9 mouse cellular contexts compared by ENCODE assay signal in genomic region chr6:125110927-125111326, GRCm38 (mm10). TPM values are rescaled to one million over a fixed set of nuclear protein-coding genes. Genes with fewer than 3 reads are reported as not detected.
A peak's percentile ranks its signal among the peaks of the same experiment; 100 is the strongest.
DNase-seq lines count a peak whose midpoint lies in the region; ATAC-seq and TF ChIP-seq lines count a peak whose summit lies in the region.
"Had no signal": no experiment of that assay in that cellular context is flagged by ENCODE, and none has a peak within 500 bp of the region (broad histone marks: within the 10 kb centered on the region; RNA-seq: fewer than 3 reads in every experiment).

No protein-coding gene starts in this region.

- no peaks in the 10 kb centered on the region for H3K4me1 ChIP-seq in forebrain, postnatal 0 days (ENCODE audit: insufficient read depth)
- no peaks in the 10 kb centered on the region for H3K4me1 ChIP-seq in forebrain, embryonic 12.5 days
- no peaks in the 10 kb centered on the region for H3K4me1 ChIP-seq in liver, embryonic 12.5 days
- H3K4me1 ChIP-seq in bone marrow, adult 2 months (ENCODE audit: control insufficient read depth, insufficient read depth, low read length): peaks cover 2% of the 10 kb centered on the region; the same call in 1 of the 2 replicates

- H3K4me3 ChIP-seq in forebrain, postnatal 0 days (ENCODE audit: low read depth, low read length): no peak overlapping the region
- H3K4me3 ChIP-seq in forebrain, embryonic 12.5 days (replicated peaks): no peak overlapping the region
- H3K4me3 ChIP-seq in liver, embryonic 12.5 days: no peak overlapping the region
- H3K4me3 ChIP-seq in bone marrow, adult 2 months (replicated peaks; ENCODE audit: control insufficient read depth, low read depth, low read length): no peak overlapping the region

- H3K9me3 ChIP-seq in forebrain, postnatal 0 days (ENCODE audit: low read length): no peaks in the 10 kb centered on the region
- no peaks in the 10 kb centered on the region for H3K9me3 ChIP-seq in forebrain, embryonic 12.5 days
- no peaks in the 10 kb centered on the region for H3K9me3 ChIP-seq in liver, embryonic 12.5 days (replicated peaks)

- ATAC-seq in forebrain, postnatal 0 days: peak; percentile 68
- ATAC-seq in forebrain, embryonic 12.5 days (ENCODE audit: low FRiP score): no peak
- ATAC-seq in liver, embryonic 12.5 days: no peak

- peak; percentile 60 for DNase-seq in forebrain, postnatal 0 days
- DNase-seq in liver: peak; percentile 55
- peak; percentile 32 to 54 for DNase-seq in heart, postnatal 36 days
- peak; percentile 62 for DNase-seq in splenic B cell, adult 2 months (ENCODE audit: low read depth, low spot score)
- no peak for DNase-seq in ovary, postnatal 14 days (ENCODE audit: low spot score)

- H3K27ac ChIP-seq in forebrain, postnatal 0 days (ENCODE audit: low read depth, low read length): no peak overlapping the region
- no peak overlapping the region for H3K27ac ChIP-seq in forebrain, embryonic 12.5 days
- no peak overlapping the region for H3K27ac ChIP-seq in liver, embryonic 12.5 days
- H3K27ac ChIP-seq in bone marrow, adult 2 months (ENCODE audit: control insufficient read depth, insufficient read depth, low read depth, low read length, poor library complexity): no peak overlapping the region

- intact Hi-C loops in heart, postnatal 36 days (cut with DNase I): no loop called here

- TF ChIP-seq CTCF in forebrain, postnatal 0 days (IDR thresholded peaks at IDR 0.05; ENCODE audit: low read depth): peak; percentile 65
- peak; percentile 41 for TF ChIP-seq CTCF in bone marrow, adult 2 months (IDR thresholded peaks at IDR 0.05; ENCODE audit: control insufficient read depth, insufficient read depth, low read length)

- no peak overlapping the region for H3K9ac ChIP-seq in forebrain, postnatal 0 days
- H3K9ac ChIP-seq in forebrain, embryonic 12.5 days: no peak overlapping the region
- no peak overlapping the region for H3K9ac ChIP-seq in liver, embryonic 12.5 days

- H3K4me2 ChIP-seq in forebrain, postnatal 0 days (ENCODE audit: low read depth): no peak overlapping the region
- no peak overlapping the region for H3K4me2 ChIP-seq in forebrain, embryonic 12.5 days
- no peak overlapping the region for H3K4me2 ChIP-seq in liver, embryonic 12.5 days

- TF ChIP-seq POLR2A in bone marrow, adult 2 months (IDR thresholded peaks at IDR 0.05; ENCODE audit: borderline replicate concordance, control insufficient read depth, low read depth, low read length): no peak

- peaks cover 92% of the 10 kb centered on the region for H3K36me3 ChIP-seq in forebrain, postnatal 0 days (ENCODE audit: insufficient read depth)
- H3K36me3 ChIP-seq in forebrain, embryonic 12.5 days (replicated peaks): peaks cover 96% of the 10 kb centered on the region
- peaks cover 98% of the 10 kb centered on the region for H3K36me3 ChIP-seq in liver, embryonic 12.5 days
- peaks cover 32% of the 10 kb centered on the region for H3K36me3 ChIP-seq in splenic B cell, adult 2 months (ENCODE audit: control insufficient read depth, insufficient read depth, low read length, poor library complexity, severe bottlenecking)

- no peaks in the 10 kb centered on the region for H3K27me3 ChIP-seq in forebrain, postnatal 0 days (ENCODE audit: insufficient read depth, low read length)
- no peaks in the 10 kb centered on the region for H3K27me3 ChIP-seq in forebrain, embryonic 12.5 days
- no peaks in the 10 kb centered on the region for H3K27me3 ChIP-seq in liver, embryonic 12.5 days (replicated peaks)
- no peaks in the 10 kb centered on the region for H3K27me3 ChIP-seq in splenic B cell, adult 2 months (ENCODE audit: control insufficient read depth, insufficient read depth, low read length, poor library complexity, severe bottlenecking)

- WGBS in forebrain, postnatal 0 days: 80% methylated on average over 7 of the region's 7 CpGs
- WGBS in forebrain, embryonic 12.5 days: 97% methylated on average over 7 of the region's 7 CpGs
- 89% methylated on average over 7 of the region's 7 CpGs for WGBS in liver, embryonic 12.5 days (ENCODE audit: insufficient replicate concordance)
- WGBS in bone marrow, adult 2 months: 91% methylated on average over 7 of the region's 7 CpGs

RNA-seq across cellular contexts. Expression of gene Chd4, which starts 15.1 kb away (rescaled TPM):
- total RNA-seq in forebrain, postnatal 0 days (2014; rRNA removed): 121 and 141 TPM in 2 replicates
- 53.3 and 72.6 TPM in 2 replicates for polyA plus RNA-seq in forebrain, postnatal 0 days (2015; fragmentation: Nextera tagmentation; extraction: Ambion mirVana)
- polyA plus RNA-seq in forebrain, embryonic 12.5 days (2016; fragmentation: Nextera tagmentation; extraction: Ambion mirVana): 120 and 124 TPM in 2 replicates
- 38.3 and 40.5 TPM in 2 replicates for polyA plus RNA-seq in liver, embryonic 12.5 days (2016; fragmentation: Nextera tagmentation; extraction: Ambion mirVana)
- polyA plus RNA-seq in bone marrow, adult 2 months (2011; ENCODE audit: insufficient read depth, insufficient read length, low replicate concordance, missing spikeins): 66.8 and 106 TPM in 2 replicates
- total RNA-seq in heart, postnatal 36 days (2021): 100 to 1,000 TPM; 118 to 127 TPM

RNA-seq across cellular contexts. Expression of gene Nop2, which starts 20.8 kb away (rescaled TPM):
- total RNA-seq in forebrain, postnatal 0 days (2014; rRNA removed): 47.2 and 56.0 TPM in 2 replicates
- polyA plus RNA-seq in forebrain, postnatal 0 days (2015; fragmentation: Nextera tagmentation; extraction: Ambion mirVana): 39.6 and 43.5 TPM in 2 replicates
- 62.9 and 63.6 TPM in 2 replicates for polyA plus RNA-seq in forebrain, embryonic 12.5 days (2016; fragmentation: Nextera tagmentation; extraction: Ambion mirVana)
- polyA plus RNA-seq in liver, embryonic 12.5 days (2016; fragmentation: Nextera tagmentation; extraction: Ambion mirVana): 83.1 and 85.3 TPM in 2 replicates
- 12.5 and 25.7 TPM in 2 replicates for polyA plus RNA-seq in bone marrow, adult 2 months (2011; ENCODE audit: insufficient read depth, insufficient read length, low replicate concordance, missing spikeins)
- total RNA-seq in heart, postnatal 36 days (2021): 10 to 100 TPM; 20.3 to 21.0 TPM

RNA-seq across cellular contexts. Expression of gene Iffo1, which starts 34.1 kb away (rescaled TPM):
- total RNA-seq in forebrain, postnatal 0 days (2014; rRNA removed): 24.6 and 28.8 TPM in 2 replicates
- polyA plus RNA-seq in forebrain, postnatal 0 days (2015; fragmentation: Nextera tagmentation; extraction: Ambion mirVana): 12.8 and 18.3 TPM in 2 replicates
- polyA plus RNA-seq in forebrain, embryonic 12.5 days (2016; fragmentation: Nextera tagmentation; extraction: Ambion mirVana): 15.9 and 16.0 TPM in 2 replicates
- polyA plus RNA-seq in liver, embryonic 12.5 days (2016; fragmentation: Nextera tagmentation; extraction: Ambion mirVana): 6.6 and 7.3 TPM in 2 replicates
- polyA plus RNA-seq in bone marrow, adult 2 months (2011; ENCODE audit: insufficient read depth, insufficient read length, low replicate concordance, missing spikeins): 21.0 and 39.0 TPM in 2 replicates
- total RNA-seq in heart, postnatal 36 days (2021): 1 to 10 TPM; 6.6 to 9.4 TPM

RNA-seq across cellular contexts. Expression of gene Lpar5, which starts 43.2 kb away (rescaled TPM):
- total RNA-seq in forebrain, postnatal 0 days (2014; rRNA removed): 0.38 and 0.71 TPM in 2 replicates
- 0.59 and 0.61 TPM in 2 replicates for polyA plus RNA-seq in forebrain, postnatal 0 days (2015; fragmentation: Nextera tagmentation; extraction: Ambion mirVana)
- 0.31 TPM in 1 of 2 replicates, not detected in the other for polyA plus RNA-seq in forebrain, embryonic 12.5 days (2016; fragmentation: Nextera tagmentation; extraction: Ambion mirVana)
- polyA plus RNA-seq in liver, embryonic 12.5 days (2016; fragmentation: Nextera tagmentation; extraction: Ambion mirVana): 1.9 and 2.2 TPM in 2 replicates
- not detected in 2 replicates for polyA plus RNA-seq in bone marrow, adult 2 months (2011; ENCODE audit: insufficient read depth, insufficient read length, low replicate concordance, missing spikeins)
- under 1 TPM in 1 of 2 experiments, not detected in 1; 0.24 TPM for total RNA-seq in heart, postnatal 36 days (2021)
- polyA plus RNA-seq: heart, embryonic 14.5 days had no signal

RNA-seq across cellular contexts. Expression of gene Gapdh, which starts 55.3 kb away (rescaled TPM):
- 2,022 and 2,511 TPM in 2 replicates for total RNA-seq in forebrain, postnatal 0 days (2014; rRNA removed)
- polyA plus RNA-seq in forebrain, postnatal 0 days (2015; fragmentation: Nextera tagmentation; extraction: Ambion mirVana): 1,543 and 1,551 TPM in 2 replicates
- 2,231 and 2,319 TPM in 2 replicates for polyA plus RNA-seq in forebrain, embryonic 12.5 days (2016; fragmentation: Nextera tagmentation; extraction: Ambion mirVana)
- 1,499 and 1,575 TPM in 2 replicates for polyA plus RNA-seq in liver, embryonic 12.5 days (2016; fragmentation: Nextera tagmentation; extraction: Ambion mirVana)
- polyA plus RNA-seq in bone marrow, adult 2 months (2011; ENCODE audit: insufficient read depth, insufficient read length, low replicate concordance, missing spikeins): 40.4 and 98.2 TPM in 2 replicates
- total RNA-seq in heart, postnatal 36 days (2021): 1,000 to 10,000 TPM; 4,473 to 4,723 TPM
